ENCODE assay signal across 23 mouse cellular contexts in the genomic region with DNA sequence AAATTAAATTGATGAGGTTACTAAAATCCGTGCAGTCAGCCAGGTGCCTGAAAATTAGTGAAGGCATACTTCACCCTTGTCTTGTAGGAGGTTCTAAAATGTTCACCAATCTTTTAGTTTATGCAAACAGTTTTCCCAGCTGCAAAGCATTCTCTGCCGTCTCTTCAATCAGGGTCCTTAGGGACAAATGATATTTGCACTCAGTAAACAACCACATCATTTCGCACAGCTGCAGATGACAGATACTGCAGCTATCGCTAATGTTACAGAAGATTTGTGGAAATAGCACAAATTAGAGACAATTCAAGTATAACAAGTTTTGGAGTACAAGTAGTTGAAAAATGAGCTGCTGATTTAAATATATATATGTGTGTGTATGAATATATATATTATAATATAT.
"Had no signal": no experiment of that assay in that cellular context is flagged by ENCODE, and none has a peak within 500 bp of the region (broad histone marks: within the 10 kb centered on the region; RNA-seq: fewer than 3 reads in every experiment).

No protein-coding gene starts in this region.

- ATAC-seq: liver, embryonic 12.5 days had no signal

- H3K36me3 ChIP-seq: limb, embryonic 10.5 days; limb, embryonic 13.5 days; liver, embryonic 12.5 days; liver, embryonic 15.5 days; midbrain, embryonic 12.5 days; neural tube, embryonic 13.5 days had no signal

- H3K27ac ChIP-seq: kidney, postnatal 0 days; layer of hippocampus, adult 2 months; limb, embryonic 10.5 days; limb, embryonic 13.5 days; liver, embryonic 12.5 days; liver, embryonic 15.5 days; macrophage; midbrain, embryonic 12.5 days; neural tube, embryonic 13.5 days; stomach, postnatal 0 days had no signal

- H3K9me3 ChIP-seq: limb, embryonic 10.5 days; limb, embryonic 13.5 days; liver, embryonic 12.5 days; liver, embryonic 15.5 days; midbrain, embryonic 12.5 days; neural tube, embryonic 13.5 days had no signal

- H3K27me3 ChIP-seq: limb, embryonic 13.5 days; liver, embryonic 12.5 days; liver, embryonic 15.5 days; midbrain, embryonic 12.5 days; neural tube, embryonic 13.5 days had no signal

- H3K9ac ChIP-seq: limb, embryonic 13.5 days; liver, embryonic 12.5 days; liver, embryonic 15.5 days; midbrain, embryonic 12.5 days; neural tube, embryonic 13.5 days had no signal

- H3K4me3 ChIP-seq: layer of hippocampus, adult 2 months; limb, embryonic 10.5 days; limb, embryonic 13.5 days; liver, embryonic 12.5 days; liver, embryonic 15.5 days; midbrain, embryonic 12.5 days; myocyte; neural tube, embryonic 13.5 days had no signal

- H3K4me1 ChIP-seq: limb, embryonic 10.5 days; limb, embryonic 13.5 days; liver, embryonic 12.5 days; liver, embryonic 15.5 days; midbrain, embryonic 12.5 days; neural tube, embryonic 13.5 days had no signal

- DNase-seq: kidney, adult 2 months; kidney, postnatal 25 days; layer of hippocampus, adult 9-11 months; liver; lung, adult 18-20 months; lung, postnatal 14 days; right cerebral cortex, adult 18-20 months; right cerebral cortex, postnatal 14 days; right cerebral cortex, postnatal 4 days; thymus, adult 2 months; thymus, postnatal 14 days; thymus, postnatal 4 days had no signal

- H3K4me2 ChIP-seq: limb, embryonic 13.5 days; liver, embryonic 12.5 days; liver, embryonic 15.5 days; midbrain, embryonic 12.5 days; neural tube, embryonic 13.5 days had no signal
